Mouse (Mus musculus) brain, adult 2 months (tissue): Measurements from ENCODE around the gene Tagln3.

Experiments used
- DNase-seq: peaks from one replicate; pipeline ENCODE4 v3.0.0; 2011; ENCODE audit warnings: low read depth, low spot score

Tagln3 gene

DNA sequence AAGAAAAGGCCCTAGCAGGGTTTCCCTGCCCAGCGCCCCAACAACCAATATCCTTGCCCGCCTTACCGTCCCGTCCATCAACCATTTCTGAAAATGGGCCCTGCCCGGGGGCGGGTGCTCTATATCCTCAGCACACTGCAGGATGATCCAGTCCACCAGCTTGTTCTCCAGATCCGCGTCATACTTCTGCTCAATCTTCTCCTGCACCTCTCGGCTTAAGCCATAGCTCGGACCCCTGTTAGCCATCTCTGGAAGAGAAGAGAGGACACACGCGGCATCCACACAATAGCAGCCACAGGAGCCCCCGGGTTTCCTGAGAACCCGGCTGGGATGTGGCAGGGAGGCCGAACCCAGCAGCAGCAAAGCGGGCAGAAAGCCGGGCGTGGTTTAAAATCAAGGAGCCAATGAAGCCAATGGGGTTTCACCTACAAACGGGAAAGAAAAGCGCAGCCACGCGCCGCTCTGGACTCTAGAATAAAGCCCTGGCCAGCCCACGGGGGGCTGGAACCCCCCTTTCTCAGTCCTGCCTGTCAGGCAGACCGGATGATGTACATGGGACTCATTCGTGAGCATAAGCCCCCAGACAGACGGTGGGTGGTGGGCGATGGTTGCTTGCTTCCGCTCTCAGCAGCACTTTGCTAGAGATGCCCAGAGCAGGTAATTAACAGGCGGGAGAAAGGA lies at the start of gene Tagln3:
TSS of gene Tagln3 (minus strand) at position 548 of the 681 bp plus-strand sequence.
- DNase-seq: peak; percentile 89

DNA sequence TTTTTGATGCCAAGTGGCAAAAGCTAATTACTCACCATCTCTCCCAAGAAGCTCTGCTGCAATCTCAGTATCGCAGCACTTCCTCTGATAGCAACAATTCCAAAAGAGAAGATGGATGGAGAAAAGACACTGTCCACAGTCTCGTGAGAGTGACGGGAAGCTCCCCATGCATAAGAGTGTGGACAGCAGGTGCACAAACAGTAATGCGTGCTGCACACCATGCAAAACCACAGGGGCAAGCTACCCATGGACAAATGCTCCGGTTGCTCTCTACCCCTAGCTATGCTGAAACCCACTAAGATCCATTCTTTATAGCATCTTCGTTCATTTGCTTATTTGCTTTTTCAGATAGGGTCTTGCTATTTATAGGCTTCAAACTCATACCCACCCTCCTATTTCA lies 46.5 kb upstream of the Tagln3 start:
- DNase-seq: peak; percentile 60

DNA sequence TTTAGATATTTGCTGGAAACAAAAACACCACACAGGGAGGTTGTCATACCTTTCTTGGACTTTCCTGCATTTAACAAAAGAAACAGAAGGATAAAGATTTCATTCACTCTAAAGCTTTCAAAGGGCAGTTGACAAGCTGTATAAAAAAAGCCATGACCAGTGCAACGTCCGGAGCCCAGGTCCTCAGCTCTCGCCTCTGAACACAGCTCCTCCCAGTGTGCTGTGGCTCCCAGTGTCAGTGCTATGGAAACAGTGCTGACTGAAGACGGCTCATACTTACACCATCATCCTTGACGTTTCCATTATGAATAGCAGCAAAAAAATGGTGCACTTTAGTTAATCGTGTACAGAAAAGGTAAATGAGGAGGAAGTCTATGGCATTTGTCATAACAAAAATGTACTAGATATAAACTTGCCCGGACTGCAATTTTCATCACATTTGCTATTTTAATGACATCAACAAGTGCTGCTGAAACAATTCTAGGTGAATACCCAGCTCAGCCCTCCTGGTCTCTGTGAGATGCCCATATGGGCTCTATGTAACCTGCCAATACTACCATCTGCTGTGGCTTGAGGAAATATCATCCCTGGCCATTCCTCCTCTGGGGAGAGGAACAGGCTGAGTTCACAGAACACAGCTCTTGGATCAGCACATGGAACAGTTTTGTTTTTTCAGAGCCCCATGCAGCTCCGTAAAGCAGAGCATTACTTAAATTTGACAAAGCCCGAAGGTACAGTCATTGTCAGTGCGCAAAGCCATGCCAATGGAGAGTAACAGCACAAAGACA lies 43.6 kb upstream of the Tagln3 start:
- DNase-seq: peak; percentile 97

DNA sequence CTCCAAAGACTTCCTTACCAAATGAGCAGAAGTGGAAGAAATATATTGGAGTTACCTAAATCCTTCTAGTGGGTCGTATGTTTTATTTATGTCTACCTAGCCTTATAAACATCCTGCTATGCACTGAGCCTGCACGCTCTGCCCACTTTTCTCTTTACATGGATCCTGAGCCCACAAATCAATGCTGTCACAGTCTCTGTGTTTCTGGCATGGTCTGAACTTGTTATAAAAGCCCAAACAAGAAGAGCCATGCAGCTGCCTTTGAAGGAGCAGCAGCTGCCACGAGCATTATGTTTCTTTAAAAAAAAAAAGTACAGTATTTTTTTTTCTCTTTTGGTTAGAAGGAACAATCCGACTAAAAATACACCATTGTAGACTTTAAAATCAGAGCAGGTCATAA lies 43.0 kb upstream of the Tagln3 start:
- no peak for DNase-seq

DNA sequence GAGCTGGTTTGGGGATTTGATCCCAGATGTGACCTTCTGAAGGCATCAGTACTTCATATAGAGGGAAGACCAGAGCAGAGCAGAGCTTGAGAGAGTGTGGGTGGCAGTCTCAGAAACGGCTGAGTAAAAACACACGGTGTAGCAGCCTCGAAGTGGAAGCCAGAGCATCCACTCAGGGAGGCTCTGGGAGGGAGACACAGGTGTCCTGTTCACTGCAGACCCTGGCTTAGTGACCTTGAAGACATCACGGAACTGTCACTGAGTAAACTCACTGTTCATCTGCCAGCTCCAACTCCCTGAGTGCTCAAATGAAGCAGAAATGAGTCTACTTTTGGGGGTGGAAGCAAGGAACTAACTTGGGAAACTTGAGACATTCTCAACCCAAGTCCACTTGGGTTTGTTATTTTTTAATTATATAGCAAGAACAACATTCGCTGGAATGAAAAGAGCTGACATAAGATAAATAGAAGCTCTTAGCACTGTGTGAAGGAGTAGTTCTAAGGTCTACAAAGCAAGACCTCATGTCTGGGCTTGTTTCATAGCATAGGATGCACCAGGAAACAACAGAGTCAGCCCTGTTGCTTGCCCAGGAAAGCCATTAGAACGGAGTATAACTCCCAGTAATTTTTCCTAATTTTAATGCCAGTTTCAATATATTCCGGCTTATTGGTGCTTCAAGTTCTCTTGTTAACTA lies 41.5 kb upstream of the Tagln3 start:
- DNase-seq: no peak

DNA sequence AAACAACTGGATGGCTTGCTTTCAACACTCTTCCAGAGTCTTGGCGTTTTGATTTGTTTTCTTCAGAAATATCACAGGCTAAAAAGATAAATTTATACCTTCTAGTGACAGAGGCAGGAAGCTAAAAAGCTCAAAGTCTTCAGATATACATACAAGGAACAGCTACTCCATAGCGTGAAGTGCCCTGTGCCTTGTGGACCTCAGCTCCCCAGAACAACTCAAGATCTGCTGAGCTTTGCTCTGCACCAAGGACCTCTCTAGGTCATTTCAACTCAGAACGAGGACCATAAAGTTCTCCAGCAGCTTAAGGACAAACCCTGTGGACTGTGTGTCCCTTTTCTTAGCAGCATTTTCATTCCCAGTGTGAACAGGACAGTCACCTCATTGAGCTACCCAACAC lies 40.7 kb upstream of the Tagln3 start:
- no peak for DNase-seq

DNA sequence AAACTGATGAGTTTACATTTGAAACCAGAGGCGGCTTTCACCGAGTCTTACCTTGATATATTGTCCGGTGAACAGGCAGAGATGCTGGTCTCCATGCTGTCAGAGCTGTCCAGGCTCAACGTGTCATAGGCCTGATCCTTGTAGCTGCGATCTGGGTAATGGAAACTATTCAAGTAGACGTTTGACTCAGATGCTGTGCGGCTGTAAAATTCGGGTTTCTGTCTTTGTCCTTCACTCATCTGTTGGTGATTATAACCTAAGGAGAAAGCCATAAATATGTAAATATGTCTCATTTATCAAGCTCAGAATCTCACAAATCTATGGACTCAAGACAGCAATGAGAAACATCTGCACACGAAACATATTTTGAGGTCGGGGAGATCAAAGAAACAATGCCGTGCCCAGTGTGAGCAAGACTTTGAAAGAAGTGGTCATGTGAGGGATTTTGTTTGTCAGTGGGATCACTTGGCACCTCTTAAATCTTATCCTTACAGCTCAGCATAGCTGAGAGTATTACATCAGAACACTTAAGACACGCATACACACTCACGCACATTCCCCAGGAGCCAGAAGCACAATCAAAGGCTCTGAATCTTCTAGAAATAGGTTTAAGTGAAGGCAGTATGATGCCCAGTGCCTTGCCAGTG lies 38.6 kb upstream of the Tagln3 start:
- no peak for DNase-seq

DNA sequence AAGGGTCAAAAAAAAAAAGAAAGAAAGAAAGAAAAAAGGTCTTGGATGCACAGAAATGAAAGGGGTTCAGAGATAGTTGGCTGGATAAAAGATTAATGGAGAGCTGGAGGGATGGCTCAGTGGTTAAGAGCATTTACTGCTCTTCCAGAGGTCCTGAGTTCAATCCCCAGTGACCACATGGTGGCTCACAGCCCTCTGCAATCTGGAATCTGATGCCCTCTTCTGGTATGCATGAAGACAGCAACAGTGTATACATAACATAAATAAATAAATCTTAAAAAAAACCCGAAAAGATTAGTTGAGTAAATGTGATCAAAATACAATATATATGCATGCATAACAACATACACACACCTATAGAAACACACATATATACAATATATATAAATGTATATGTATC lies 37.0 kb upstream of the Tagln3 start:
- DNase-seq: no peak

DNA sequence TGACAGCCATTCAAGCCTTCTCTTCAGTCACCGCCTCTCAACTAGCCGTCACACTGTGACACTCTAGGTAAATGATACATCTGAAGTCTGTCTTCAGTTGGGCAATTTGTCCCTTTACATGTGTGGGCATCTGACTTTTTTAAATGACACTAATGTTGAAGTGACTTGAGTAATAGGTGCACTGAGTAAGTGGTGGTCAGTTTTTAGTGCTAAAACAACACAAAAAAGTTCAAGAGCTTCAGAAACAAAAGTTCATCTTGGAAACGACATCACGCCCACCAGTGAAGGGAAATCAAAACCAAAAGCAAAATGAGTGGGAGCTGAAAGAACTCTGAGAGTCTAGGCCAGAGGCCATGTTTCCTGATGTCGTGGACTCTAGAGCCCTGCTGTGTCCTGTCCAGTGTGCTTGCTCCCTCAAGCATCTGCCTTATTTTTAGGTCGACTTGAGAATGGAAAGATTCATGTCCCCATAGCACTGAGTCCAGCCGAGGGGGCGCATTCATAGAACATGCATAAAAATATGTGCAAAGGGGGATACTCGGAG lies 34.4 kb upstream of the Tagln3 start:
- no peak for DNase-seq

DNA sequence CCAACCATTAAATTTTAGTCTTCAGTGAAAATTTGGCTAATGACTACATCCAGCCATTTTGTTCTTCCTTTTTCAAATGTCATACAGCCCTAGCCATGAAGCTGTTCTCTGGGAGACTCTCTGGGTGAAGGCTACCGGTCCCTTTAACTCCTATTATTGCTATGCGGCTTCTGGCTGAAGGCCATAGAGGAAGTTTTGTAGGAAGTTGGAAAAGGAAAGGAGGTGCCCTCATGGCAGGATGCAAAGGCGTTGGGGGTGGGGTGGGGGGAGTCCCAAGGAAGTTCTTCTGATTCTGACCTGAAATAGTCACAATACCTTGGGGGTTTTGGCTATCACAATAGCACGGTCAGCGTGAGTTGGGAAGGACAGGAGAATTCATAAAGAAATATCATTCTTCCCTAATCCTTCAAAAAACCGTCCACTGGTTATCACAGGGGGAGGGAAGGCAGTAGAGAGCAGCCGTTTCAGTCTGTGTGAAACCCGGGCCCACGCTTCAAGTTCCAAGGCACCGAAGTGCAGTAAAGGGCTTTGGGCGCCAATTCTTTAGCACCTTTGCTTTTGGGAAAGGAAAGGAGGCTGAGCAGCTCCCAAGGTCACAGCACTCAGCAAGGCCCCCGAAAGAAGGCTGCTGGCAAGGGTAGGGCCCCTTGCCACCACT lies 33.1 kb upstream of the Tagln3 start:
- DNase-seq: no peak

DNA sequence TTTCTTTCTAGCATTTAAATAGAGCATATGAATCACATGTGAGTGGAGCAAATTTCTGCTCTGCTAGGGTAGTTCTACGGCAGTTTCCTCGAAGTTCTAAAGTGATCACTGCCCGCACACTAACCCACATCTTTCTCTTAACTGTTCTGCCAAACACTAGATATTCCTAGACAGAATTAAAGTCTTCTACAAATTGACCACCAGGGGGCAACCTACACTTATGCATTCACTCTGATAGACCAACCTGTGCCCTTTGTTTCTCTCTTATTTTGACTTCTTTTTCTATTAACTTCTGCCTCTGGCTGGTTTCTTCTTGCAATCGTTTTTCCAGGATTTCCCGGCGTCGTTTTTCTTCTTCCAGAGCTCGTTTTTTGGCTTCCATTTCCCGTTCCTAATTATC lies 32.4 kb upstream of the Tagln3 start:
- peak; percentile 81 for DNase-seq

DNA sequence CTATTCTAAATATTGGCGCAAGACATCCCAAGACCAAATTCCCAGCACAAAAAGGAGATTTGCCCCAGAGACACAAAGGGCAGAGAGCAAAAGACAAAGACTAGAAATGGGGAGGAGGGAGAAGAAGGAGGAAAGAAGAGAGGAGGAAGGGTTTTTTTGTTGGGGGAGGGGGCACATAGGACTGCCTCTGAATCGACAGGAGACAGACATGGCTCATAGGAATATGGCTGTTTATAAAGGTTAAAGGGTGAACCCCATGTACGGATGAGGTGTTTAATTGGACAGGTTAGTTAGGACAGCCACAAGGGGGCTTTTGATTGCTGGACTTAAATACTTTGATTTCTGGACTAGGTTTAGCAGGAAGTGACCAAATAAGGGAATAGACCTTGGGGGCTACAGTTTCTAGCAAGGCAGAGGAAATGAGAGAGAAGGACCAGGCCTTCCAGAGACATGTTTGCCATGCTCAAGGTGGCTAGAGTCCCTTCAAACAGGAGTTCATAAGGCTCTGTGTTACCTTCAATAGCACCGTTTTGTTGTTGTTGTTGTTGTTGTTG lies 19.3 kb upstream of the Tagln3 start:
- DNase-seq: no peak

DNA sequence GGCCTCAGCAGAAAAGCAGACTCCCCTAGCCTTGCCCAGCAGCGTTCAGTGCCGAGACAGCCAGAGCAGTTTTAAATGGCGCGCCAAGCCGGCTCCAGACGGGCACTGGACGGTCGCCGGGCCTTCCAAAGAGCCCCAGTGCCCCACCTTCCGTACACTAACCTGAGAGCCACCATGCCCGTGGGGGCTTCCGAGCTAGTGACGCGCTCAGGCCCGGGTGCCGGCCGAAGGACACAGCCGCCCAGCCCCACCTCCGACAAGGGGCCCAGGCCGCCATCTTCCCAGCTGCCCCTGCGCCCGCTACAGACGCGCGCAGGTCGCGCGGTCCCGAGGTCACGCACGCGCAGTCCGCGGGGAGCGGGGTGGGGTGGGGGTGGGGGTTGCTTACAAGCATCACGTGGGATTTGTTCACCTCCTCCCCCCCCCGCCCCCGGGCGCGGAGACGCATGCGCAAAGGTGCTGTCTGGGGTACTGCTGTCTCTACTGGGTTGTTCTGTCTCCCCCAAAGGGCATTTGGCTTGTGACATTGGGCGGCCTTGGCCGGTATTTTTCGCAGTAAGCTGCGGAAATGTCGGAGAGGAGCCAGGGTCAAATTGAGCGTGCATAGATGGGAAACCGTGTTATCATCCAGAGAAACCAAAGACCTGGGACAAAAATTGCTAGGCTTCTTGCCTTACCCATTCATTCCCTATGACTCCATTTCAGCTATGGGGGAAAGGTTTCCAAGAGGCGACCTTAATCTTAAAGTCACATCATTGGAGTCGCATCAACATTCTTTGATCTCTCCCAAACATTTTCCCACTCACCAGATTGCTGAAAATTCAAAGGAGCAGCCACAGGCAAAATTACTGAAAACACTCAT lies 18.4 kb upstream of the Tagln3 start, which contains the start of gene Abhd10:
TSS of gene Abhd10 (minus strand) at position 341 of the 862 bp plus-strand sequence.
- peak; percentile 97 for DNase-seq

DNA sequence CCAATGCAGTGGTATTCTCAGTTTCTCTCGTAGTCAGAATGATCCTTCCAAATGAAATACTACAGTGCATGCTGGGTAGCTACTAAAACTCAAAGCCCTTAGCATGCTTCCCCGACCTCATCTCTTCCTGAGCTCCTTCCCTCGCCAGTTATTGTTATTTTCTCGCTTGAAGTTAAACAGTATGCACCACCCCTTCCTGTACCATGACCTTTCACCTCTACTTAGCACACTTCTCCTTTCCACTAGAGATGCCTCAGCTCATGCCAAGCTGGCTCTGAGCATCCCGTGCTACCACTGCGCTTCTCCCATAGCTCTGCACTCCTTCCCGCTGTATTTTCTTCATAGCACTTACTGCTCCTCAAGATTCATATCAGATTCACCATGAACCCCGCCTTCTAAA lies 13.5 kb upstream of the Tagln3 start:
- DNase-seq: no peak

DNA sequence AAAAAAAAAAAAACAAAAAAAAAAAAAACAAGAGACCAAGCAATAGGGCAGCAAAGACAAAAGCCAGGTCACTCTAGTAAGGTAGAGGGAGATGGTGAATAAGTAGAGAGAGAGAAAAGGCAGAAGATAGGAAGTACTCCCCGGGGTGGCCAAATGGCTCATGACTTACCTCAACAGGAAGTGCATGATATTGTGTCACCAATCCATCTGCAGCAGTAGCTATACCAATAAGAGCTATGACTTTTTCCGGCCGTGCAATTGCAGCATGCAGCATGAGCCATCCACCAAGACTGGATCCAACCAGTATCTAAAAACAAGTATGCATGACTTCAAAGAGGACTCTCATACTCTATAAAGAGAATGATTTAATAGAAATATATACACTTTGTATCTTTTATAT lies 12.3 kb upstream of the Tagln3 start:
- DNase-seq: no peak

DNA sequence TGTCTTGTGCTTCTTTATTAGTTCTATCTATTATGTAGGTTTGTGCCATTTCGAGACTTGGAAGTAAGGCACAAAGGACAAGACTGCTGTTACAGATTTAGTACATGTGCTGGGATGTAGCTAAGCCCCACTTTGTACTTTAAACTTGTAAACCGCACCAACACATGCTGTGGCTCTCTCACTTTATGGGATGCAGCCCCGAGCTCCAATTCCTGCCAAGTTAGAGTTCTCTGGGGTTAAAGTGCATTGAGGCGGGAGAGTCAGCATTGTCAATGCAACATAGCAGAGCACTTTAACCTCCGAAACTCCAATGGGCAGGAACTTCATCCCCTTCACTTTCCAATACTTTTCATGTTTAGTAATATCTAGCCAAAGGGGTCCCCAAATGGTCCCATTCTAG lies 4.8 kb upstream of the Tagln3 start:
- no peak for DNase-seq

DNA sequence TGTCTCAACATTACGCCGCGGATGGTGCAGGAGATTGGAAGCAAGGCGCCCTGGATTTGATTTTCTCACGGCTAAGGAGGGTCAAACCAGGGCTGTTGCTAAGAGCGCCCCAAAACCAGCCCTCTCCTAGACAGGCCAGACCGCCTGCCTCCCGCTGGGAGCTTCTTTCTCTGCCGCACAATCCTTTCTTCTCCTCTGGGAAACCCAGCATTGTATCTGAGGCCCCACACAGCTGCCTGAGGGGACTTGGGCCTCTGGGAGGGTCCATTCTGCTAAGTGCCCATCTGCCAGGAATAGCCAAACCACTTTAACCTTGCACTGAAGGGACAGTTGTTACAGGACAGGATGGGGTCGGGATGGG lies 314 bp upstream of the Tagln3 start:
- no peak for DNase-seq

DNA sequence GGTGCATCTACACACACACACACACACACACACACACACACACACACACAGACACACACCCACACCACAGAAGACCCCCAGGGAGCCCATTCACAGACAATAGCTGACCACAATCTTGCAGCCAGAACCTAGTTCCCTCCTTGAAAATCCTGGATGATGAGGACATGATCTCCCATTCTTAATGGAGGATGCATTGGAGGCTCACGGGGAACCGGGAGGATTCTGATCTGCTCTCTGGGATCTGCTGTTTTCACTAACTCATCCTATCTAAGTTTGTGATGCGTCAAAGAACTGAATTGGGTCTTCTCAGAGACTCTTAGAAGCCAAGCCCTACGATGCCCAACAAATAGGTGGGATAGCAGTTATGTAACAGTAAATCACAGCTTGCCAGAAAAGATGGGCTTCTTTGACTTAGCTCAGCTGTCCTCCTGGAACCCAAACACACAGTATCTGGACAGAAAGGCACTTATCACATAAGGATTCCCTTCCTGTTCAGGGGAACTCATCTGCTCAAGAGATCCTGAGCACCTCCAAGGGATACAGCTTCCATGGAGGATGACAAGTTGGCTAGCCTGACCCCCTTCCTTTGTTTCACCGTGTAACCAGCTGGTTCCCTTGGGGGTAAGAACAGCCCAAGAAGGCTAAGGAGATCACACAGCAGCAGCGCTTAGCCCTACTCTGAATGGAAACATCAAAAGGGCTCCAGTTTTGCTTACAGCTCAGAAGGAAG lies 1.1 kb downstream of the Tagln3 start:
- DNase-seq: peak; percentile 71

DNA sequence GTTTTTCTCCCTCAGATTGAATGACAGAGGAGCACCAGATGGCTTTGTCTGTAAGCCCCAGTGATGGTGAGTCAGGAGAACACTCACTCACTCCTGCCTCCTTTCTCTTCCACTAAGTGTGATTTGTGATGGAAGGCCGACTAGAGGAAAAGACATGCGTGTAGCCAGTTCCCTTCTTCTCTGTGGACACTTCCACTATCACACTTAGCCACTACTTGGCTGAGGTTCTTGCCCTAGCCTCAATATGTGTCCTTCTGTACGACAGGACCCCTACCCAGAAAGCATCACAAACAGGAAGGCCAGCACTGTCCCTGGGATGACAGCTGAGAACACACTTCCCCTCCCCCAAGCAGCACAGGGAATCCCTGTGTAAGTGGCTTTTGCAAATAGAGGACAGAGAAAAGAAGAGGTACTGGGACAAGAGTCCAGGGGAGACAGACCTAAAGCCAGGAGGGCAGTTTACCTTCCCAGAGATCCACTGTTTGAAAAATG lies 1.9 kb downstream of the Tagln3 start:
- DNase-seq: peak; percentile 88
